Mouse (Mus musculus) liver, embryonic 14.5 days (tissue): ENCODE results near the gene Cd109.

Experiments
- CTCF ChIP-seq: IDR thresholded peaks from 2 replicates; pipeline ENCODE4 v1.5.1; 2016; ENCODE audit warnings: antibody characterized with exemption, low read depth, control low read depth
- EP300 ChIP-seq: IDR thresholded peaks from 2 replicates; pipeline ENCODE4 v1.6.1; 2016; ENCODE audit warnings: antibody characterized with exemption, low read depth

DNA sequence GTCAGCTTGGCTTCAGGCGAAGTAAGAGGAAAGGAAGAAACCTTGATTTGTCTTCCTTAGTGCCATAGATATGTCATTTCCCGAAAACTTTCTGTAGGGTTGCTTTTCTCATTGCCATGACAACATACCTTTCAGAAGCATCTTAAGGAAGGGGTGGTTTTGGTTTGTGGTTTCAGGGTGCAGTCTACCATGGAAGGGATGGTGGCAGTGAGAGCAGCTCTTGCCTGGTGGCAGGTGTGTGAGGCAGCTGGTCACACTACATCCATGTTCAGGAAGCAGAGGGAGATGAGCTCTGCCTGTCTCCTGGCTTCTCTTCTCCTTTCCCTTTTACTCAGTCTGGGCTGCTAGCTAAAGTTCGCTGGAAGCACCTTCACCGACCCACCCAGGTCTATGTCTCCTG, 26.0 kb downstream of the Cd109 start:
- TF ChIP-seq CTCF (no peak), EP300 (no peak)
